Mouse (Mus musculus) MEL-GATA-1-ER (cell line): ENCODE results near the gene Vmn2r107.

Experiments used
- DNase-seq: peaks from one replicate; pipeline ENCODE4 v3.0.0-alpha.2; 2012; ENCODE audit warnings: low read depth; ENCODE audit errors: extremely low read depth

Vmn2r107 gene

GRCm38 (mm10) chr17:20344942-20345341 lies at the start of gene Vmn2r107:
Gene Vmn2r107, plus strand, starts transcription at chr17:20345242.
- no peak for DNase-seq

- no peak for DNase-seq
Observed at GRCm38 (mm10) chr17:20305790-20306189, 39.3 kb upstream of the Vmn2r107 start.

DNA sequence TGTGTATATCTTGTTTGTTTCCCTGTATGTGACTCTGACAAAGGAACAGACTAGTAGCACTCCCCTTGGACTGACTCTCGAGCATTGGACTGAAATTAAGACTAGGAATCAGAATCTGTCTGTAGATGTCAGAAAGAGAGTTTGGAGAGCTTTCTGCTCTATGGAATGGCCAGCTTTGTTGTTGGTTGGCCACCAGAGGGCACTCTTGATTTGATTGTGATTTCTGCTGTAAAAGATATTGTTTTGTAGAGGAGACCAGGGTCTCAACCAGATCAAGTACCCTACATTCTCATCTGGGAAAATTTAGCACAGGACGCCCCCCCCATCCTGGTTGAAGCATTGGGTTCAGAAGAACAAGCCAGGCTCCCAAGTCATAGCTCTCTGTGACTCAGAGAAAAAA lies 54.1 kb downstream of the Vmn2r107 start:
- DNase-seq = no peak

DNA sequence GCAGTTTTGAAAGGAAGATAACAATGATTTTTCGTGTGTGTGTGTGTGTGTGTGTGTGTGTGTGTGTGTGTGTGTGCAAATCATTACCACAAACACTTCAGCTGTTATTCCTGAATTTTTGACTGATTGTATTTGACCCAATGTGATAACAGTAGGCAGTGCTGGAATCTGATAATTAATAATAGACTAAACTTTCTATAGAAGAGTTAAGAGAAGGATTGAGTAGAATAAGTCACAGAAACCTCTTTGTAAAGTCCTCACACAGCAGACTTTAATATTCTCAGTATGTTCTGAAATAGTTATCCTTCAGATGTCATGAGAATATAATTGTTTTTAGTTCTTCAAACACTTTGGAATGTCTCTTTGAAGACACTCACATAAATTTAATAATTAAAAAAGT lies 68.8 kb downstream of the Vmn2r107 start, which contains the start of gene Vmn1r224:
TSS of gene Vmn1r224 (plus strand) at position 301 of the 400 bp plus-strand sequence.
- no peak for DNase-seq
